Mouse (Mus musculus) heart, adult 18-20 months (tissue): ENCODE data around the gene Cxcr6. TPM values are rescaled to one million over a fixed set of nuclear protein-coding genes. Genes with fewer than 3 reads are reported as not detected.
"Not testable (repeated sequence)": the region's sequence is repeated elsewhere in the genome, so short reads cannot be mapped to it uniquely, and the experiment has no call there.

Experiments used
- DNase-seq, 2 experiments: peaks; one replicate each; pipeline ENCODE4 v3.0.0; 2021 to 2022; ENCODE audit warnings: mixed read lengths in 1 of 2
- long read RNA-seq, 2 experiments: library from polyadenylated mRNA; stranded (forward); transcript quantifications; one replicate each; pipeline ENCODE4 v2.0.0; 2021
- total RNA-seq, 2 experiments: library from RNA; stranded (reverse); gene quantifications; 2 replicates each; pipeline ENCODE4 v1.2.3; 2021

The Cxcr6 gene
- under 1 TPM; 0.17 to 0.39 TPM for total RNA-seq
- long read RNA-seq, experiment 1, result 0 reads
- long read RNA-seq, experiment 2, result 0 reads

DNA sequence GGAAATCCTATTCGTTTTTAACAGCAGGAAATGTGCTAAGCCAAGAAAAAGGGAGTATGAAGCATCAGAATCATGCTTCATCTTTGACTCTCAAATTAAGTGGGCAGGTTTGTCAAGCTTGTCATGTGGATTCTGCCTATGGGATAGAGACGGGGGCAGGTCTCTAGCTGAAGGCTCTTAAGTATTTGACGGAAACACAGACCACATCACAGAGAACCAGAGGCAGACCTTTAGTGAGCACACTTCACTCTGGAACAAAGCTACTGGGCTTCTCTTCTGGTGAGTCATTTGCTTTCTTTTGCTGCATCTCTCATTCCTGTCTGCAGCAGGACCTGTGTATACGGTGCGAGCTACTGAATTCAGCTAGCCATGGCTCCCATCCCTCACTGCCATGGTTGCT is at the start of gene Cxcr6:
Cxcr6 (plus strand) TSS at position 209 of the 400 bp plus-strand sequence.
- DNase-seq, result no peak

DNA sequence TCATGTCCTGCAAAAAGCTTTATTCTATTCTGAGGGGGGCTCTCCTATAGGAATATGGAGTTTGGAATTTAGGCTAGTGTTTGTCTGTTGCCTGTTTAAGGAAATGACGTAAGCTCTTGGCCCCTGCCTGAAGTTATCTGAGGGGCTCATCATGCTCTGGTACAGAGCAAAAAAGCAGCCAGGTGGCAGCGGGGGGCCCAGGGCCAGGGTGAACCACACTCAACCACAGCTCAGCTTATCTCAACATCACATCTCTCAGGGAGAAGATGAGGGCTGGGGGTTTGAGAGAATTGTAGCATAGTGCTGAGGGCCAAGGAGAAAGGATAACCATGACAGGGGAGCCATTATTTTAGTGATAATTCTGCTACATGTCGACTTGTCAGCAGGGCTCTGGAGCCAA is 49.5 kb upstream of the Cxcr6 start:
- no peak for DNase-seq

DNA sequence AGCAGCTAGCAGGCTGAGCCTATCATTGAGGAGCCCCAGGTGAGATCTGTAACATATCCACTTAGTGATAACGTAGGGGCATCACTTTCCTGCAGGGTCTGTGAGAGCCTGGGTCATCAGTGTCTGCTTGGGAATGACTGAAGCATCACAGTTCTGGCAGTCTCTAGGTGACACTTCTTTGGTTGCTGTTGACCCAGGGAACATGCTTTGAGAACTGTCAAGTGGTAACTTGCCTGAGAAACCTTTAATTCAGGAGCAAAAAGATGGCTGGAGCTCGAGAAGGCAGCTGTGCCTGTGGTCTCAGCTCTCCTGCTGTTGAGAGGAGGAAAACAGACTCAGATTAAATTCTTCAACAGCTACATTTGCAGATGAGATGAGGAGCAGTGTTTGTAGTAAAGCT is 48.9 kb upstream of the Cxcr6 start:
- DNase-seq, result no peak

DNA sequence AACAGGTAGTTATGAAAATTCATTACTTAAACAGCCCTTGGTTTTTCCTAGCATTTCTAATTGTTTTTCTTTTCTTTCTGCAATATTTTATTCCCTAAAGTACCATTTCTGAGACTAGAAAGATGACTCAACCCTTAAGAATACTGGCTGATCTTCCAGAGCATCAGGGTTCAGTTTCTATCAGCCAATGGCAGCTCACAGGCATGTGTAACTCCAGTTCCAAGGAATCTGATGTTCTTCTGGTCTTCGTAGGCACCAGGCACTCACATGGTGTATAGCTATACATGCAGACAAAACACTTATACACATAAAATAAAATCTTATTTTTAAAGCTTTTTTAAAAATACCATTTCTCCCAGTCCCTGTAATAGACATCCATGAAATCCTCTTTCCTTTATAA is 48.1 kb upstream of the Cxcr6 start:
- DNase-seq, result peak in 1 of 2 experiments; percentile 6

- no peak for DNase-seq
Observed at GRCm38 (mm10) chr9:123758645-123759044, 47.6 kb upstream of the Cxcr6 start.

- no peak for DNase-seq
Observed at GRCm38 (mm10) chr9:123760806-123761205, 45.5 kb upstream of the Cxcr6 start.

DNA sequence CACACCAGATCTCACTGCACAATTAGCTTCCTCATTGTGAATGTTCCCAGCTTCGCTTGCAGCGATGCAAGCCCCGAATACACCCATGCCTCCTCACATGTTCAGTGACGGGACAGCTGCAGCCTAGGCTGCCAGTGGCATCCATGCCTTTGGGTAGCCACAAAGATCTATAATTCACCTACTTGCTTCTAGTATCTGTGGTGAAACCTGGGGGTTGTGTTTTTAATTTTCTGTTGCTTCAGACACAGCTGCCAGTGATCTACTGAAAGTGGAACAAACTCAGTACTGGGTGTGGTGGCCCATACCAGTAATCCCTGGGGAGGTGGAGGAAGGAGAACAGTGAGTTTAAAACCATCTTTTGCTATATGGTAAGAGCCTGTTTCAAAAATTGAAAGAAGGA is 43.4 kb upstream of the Cxcr6 start:
- peak; percentile 42 to 45 for DNase-seq

DNA sequence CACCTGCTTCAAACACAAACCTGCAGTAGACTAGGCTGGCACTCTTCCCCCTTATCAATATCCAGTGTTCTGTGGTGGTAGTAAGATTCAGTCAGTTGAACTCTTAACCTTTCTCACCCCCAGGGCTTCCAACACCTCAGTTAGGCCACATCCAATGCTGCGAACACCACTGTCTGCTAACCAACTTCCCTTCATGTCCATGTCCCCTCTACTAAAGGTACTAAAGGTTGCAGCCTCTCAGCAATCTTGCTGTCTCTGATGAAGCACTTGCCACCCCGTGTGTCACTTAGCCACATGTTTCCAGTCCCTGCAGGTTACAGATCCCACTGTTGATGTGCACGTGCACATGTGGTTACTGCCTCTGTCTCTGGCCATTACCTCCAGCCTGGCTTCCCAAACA is 42.5 kb upstream of the Cxcr6 start:
- no peak for DNase-seq

- DNase-seq, result no peak
Observed at GRCm38 (mm10) chr9:123766996-123767395, 39.3 kb upstream of the Cxcr6 start.

DNA sequence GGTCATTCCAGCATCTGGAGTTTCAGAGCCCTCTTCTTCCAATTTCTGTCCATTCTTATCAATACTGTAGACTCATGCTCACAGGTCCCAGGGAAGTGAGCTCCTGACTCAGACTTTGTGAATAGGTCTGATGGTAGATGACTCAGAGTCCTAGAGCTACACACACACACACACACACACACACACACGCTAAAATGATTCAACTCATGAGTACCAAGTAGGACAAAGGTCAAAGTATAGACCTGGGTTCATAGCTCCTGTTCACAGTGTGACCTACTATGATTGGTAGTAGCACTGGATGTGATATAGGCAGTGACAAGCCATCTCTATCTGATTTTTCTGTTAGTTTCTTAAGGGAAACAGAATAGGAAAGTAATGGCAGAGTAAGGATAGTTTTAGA is 37.8 kb upstream of the Cxcr6 start:
- no peak for DNase-seq

- peak; percentile 16 to 46 for DNase-seq
Observed at GRCm38 (mm10) chr9:123769532-123769931, 36.7 kb upstream of the Cxcr6 start.

DNA sequence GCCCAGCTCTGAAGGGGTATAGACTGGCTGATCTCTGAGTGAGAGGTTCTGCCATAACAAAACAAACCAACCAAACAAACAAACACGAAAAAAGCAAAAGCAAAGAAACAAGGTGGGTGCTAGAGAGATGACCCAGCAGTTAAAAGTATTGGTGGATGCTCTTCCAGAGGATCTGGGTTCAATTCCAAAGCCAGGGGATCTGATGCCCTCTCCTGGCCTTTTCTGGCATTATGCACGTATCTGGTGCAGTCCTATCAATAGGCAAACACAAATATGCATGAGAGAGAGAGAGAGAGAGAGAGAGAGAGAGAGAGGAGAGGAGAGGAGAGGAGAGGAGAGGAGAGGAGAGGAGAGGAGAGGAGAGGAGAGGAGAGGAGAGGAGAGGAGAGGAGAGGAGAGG is 33.0 kb upstream of the Cxcr6 start:
- DNase-seq, result not testable (repeated sequence)

- peak; percentile 30 to 32 for DNase-seq
Observed at GRCm38 (mm10) chr9:123788855-123789529, 17.3 kb upstream of the Cxcr6 start.

- peak; percentile 45 to 70 for DNase-seq
Observed at GRCm38 (mm10) chr9:123796174-123796573, 10.1 kb upstream of the Cxcr6 start.

DNA sequence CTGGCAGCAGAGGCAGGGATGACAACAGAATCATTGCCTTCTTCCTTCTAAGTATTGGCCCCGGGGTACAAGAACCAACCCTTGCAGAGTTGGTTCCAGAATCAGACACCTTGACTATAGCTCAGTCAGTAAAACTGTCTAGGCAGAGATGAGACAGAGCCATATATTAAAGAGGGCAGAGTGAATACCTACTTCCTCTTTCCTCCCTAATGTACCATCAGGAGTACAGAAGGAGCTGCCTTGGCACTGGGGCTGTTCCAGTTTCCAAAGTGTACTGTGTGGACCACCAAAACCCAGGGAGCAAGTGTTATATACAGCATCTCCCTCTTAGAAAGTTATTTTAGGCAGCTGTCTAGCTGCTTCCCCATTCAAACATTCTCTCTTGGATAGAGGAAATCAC is 4.7 kb upstream of the Cxcr6 start:
- no peak for DNase-seq

- peak in 1 of 2 experiments; percentile 35 for DNase-seq
Observed at GRCm38 (mm10) chr9:123802421-123802820, 3.9 kb upstream of the Cxcr6 start.

- DNase-seq, result no peak
Observed at GRCm38 (mm10) chr9:123802896-123803295, 3.4 kb upstream of the Cxcr6 start.

DNA sequence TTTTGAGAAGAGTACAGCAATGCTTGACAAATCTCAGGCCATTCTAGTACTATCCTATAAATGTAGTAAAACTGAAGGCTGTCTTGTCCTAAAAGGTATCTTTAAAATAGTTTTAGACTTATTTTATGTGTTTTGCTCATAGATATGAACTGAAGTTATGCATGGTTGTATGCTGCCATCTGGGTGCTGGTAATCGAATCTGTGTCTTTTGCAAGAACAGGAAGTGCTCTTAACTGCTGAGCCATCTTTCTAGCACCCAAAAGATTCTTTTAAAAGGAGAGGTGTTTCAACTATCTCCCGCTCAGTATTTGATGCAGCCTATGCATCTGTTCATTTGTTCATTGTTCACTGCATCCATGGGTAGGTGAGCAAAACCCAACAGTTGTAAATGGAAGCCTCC is 1.0 kb upstream of the Cxcr6 start:
- DNase-seq, result no peak

GRCm38 (mm10) chr9:123808583-123808982 is 2.3 kb downstream of the Cxcr6 start:
- peak; percentile 38 to 52 for DNase-seq

DNA sequence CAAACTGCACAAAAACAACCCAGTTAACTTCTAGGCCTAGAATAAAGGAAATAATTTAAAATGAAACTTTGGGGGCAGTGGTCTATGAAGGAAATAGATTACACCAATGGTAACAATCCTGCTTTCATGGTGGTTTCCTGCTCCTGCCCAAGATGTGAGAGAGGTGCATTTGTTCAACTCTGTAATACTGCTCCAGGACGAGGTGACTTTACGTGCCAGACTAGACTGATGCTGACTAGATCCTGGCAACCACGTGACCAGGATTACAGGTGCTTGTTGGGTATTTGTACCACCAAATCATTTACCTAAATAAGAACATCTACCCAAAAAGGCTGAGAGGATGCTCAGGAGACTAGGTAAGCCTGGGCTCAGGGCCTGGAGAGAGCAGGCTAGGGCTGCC is 5.6 kb downstream of the Cxcr6 start:
- DNase-seq, result no peak

DNA sequence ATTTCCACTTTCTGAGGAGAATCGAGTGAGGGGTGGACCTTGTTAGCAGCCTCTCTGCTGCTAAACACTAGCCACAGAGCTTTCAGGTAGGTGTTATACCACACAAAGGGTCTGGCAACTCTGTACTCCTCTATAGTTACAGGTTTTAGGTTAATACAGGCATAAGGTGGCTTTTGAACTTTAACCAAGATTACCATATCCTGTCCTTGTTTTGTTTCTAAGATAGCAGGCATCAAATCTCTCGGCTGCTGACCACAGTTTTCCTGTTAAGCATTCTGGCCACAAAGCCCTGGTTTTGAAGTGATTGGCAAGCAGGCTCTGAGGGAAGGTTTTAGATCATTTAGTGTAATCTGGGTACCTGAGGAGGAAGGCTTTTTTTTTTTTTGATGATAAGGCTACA is 8.1 kb downstream of the Cxcr6 start:
- no peak for DNase-seq

DNA sequence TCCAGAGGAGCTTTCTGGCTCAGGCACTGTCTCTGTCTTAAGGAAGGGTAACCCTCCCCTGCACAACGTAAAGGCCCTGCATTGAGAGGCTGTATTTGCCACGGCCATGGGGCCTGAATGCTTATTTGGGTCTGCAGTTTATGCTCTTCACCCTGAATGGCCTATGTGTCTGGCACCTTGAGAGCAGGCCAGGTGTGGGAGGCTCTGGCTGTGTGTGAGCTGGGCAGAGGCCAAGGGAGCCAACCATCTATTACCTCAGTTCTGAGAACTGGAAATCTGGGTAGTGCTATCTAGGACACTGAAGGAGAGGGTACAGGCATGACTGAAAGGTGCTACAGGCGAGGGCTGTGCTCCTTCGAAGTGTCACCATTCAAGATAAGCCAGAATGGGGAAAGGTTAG is 8.5 kb downstream of the Cxcr6 start:
- peak; percentile 35 to 38 for DNase-seq

DNA sequence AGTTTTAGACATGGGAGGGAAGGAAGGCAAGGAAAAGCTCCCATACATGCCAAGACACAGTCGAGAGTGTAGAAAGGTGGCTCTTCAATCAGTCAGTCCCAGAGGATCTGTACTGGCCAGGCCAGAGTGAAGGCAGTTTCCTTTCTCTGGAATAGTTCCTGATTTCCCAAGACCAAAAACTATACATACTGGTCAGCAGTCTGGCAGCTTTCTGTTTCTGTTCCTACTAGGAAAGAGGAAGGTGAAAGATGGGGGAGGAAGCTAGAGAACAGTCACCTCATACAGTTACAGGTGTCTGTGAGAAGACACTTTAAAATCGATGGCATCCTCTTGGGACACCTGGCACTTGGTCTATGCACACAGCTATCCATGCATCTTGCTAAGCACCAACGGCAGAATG is 9.2 kb downstream of the Cxcr6 start:
- peak in 1 of 2 experiments; percentile 30 for DNase-seq

GRCm38 (mm10) chr9:123815996-123816395 is 9.7 kb downstream of the Cxcr6 start:
- DNase-seq, result no peak

DNA sequence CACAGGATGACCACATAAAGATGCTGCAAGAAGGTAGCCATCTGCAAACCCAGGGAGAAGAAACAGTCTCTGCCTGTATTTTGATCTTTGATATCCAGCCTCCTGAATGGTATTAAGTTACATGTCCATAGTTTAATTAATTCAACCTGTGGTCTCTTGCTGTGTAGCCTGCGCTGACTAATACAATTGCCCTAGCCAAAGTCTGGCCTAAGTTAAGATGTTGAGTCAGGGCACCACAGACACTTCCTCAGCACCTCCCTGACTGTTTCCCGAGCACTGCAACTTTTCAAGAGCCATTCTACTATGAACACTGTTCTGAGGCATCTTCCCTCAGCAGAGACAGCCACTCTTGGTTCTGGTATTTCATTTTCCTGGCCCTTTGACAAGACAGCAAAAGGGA is 12.3 kb downstream of the Cxcr6 start:
- no peak for DNase-seq
